Mouse (Mus musculus): ENCODE measurements around the gene Skil. TPM values are rescaled to one million over a fixed set of nuclear protein-coding genes. Genes with fewer than 3 reads are reported as not detected.
A peak's percentile ranks its signal among the peaks of the same experiment; 100 is the strongest.

Skil gene
- total and polyA plus RNA-seq, 3 experiments: 7.4 to 8.6 TPM; not detected in 1

DNA sequence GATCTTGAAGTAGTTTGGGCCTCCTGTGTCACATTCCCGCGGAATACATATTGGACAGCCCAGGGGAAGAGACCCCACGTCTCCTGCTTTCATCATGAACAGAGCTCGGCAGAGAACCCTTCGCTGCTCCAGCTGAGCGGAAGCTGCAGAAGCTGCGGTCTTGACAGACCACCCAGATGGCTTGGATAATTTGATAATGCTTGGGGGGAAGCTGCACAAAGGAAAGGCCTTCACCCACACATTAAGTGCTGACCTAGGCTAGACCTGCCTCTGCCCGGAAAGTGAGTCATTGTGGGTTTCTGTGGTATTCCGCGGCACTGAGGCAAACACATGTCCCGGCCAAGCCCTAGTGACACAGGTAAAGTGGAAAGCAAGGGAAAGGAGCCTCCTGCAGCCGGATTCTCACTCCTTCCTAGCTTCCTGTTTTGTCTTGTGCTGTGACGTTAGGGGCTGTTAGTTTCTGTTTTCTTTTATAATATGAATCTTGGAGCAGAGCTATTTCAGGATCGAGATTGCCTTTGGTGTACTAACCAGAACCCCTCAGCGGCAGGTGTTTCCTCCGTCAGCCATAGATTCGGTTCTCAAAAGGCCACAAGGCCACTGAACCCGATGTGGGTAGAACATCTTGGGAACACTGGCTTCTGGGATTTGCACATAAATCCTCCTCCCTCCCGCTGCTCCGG lies 33.6 kb upstream of the Skil start (continued):
- TF ChIP-seq MAFK (IDR thresholded peaks at IDR 0.05; ENCODE audit: borderline replicate concordance, low read depth, low read length): peak; percentile 69
- 0 out of 2 replicates have a peak, but pooled peaks have one; percentile 72 for TF ChIP-seq MAZ (IDR thresholded peaks at IDR 0.05; ENCODE audit: low read depth, low read length)
- TF ChIP-seq TAL1 (IDR thresholded peaks at IDR 0.05; ENCODE audit: low read length): peak; percentile 80
- peak; percentile 71 for TF ChIP-seq SIN3A (IDR thresholded peaks at IDR 0.05; ENCODE audit: low read length)

DNA sequence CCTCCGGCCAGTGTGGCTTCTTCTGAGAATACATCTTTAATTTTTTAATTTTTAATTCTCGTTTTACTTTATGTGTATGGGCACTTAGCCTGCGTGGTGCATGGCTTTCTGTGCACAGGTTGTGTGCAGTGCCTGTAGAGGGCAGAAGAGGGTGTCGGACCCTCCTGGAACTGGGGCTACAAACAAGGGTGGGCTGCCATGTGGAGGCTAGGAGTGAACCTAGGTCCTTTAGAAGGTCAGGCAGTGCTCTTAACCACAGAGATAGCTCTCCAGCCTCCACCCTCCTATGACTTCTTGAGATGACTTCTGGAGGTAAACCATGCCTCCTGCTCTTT lies 33.1 kb upstream of the Skil start:
- 0 out of 2 replicates have a peak, but pooled peaks have one; percentile 8 for TF ChIP-seq MYC (IDR thresholded peaks at IDR 0.05; ENCODE audit: low read depth, low read length)
- TF ChIP-seq CTCF (IDR thresholded peaks at IDR 0.05 in 2 of 3, conservative IDR thresholded peaks at IDR 0.05 in 1 of 3; ENCODE audit: control insufficient read depth in 1 of 3, insufficient read depth in 1 of 3, low read depth in 2 of 3, low read length in 3 of 3, poor library complexity in 1 of 3, severe bottlenecking in 1 of 3): peak; percentile 41 to 66 (median 59); a peak in 5 of 6 replicates
- no peak for TF ChIP-seq UBTF (IDR thresholded peaks at IDR 0.05; ENCODE audit: borderline replicate concordance, insufficient read depth, low read depth, low read length)
- peak; percentile 53 for TF ChIP-seq SMC3 (IDR thresholded peaks at IDR 0.05; ENCODE audit: low read depth, low read length)
- peak; percentile 31 for TF ChIP-seq RAD21 (IDR thresholded peaks at IDR 0.05; ENCODE audit: low read depth, low read length)
- peaks cover 0 to 4% of the 10 kb centered on the region in 2 experiments; a peak in 1 of 4 replicates for H3K36me3 ChIP-seq (ENCODE audit: control insufficient read depth in 1 of 2, insufficient read depth in 2 of 2, low read length in 2 of 2)
- H3K79me2 ChIP-seq (ENCODE audit: control insufficient read depth, insufficient read depth, low read length, poor library complexity): no peaks in the 10 kb centered on the region; the same call in 1 of the 2 replicates
- H3K4me1 ChIP-seq (ENCODE audit: control insufficient read depth in 1 of 2, insufficient read depth in 2 of 2, low read length in 2 of 2): peaks cover 0 to 4% of the 10 kb centered on the region in 2 experiments; a peak in 1 of 4 replicates
- DNase-seq (ENCODE audit: low read depth, low spot score): peak; percentile 71
- no peaks in the 10 kb centered on the region for H3K27me3 ChIP-seq (ENCODE audit: control insufficient read depth in 1 of 2, insufficient read depth in 2 of 2, low read length in 2 of 2)
- H3K9me3 ChIP-seq (replicated peaks; ENCODE audit: insufficient read depth, low read length): no peaks in the 10 kb centered on the region
- peak overlapping the region; percentile 72 for H3K9ac ChIP-seq (ENCODE audit: control insufficient read depth, low read depth, low read length, poor library complexity, severe bottlenecking)
- H3K27ac ChIP-seq (ENCODE audit: control insufficient read depth, low read depth, low read length): peak overlapping the region; percentile 79
- peak overlapping the region; percentile 62 to 92 for H3K4me3 ChIP-seq (ENCODE audit: control insufficient read depth in 1 of 2, insufficient read depth in 1 of 2, low read depth in 2 of 2, low read length in 2 of 2)

DNA sequence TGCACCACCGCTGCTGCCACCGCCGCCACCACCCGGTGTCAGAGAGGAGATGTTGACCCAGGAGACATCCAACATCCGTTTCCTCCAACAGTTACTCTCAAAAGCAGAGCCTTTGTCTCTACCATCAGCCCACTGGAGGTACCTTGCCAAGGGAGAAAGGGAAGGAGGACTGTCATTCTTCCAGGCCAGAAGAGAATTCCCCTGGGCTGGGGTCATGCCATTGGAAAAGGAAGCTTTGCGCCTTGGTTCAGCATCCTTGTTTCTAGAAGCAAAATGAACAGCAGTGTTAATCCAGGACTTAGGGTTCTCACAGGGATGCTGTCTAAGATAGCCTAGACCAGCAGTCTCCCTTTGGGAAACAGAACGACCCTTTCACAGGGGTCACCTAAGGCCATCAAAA lies 32.5 kb upstream of the Skil start:
- Histone ChIP-seq H3K79me2 (ENCODE audit: control insufficient read depth, insufficient read depth, low read length, poor library complexity) (no peaks in the 10 kb centered on the region), H3K9ac (ENCODE audit: control insufficient read depth, low read depth, low read length, poor library complexity, severe bottlenecking) (no peak overlapping the region), H3K27me3 (ENCODE audit: control insufficient read depth in 1 of 2, insufficient read depth in 2 of 2, low read length in 2 of 2) (no peaks in the 10 kb centered on the region), H3K27ac (ENCODE audit: control insufficient read depth, low read depth, low read length) (no peak overlapping the region), H3K9me3 (replicated peaks; ENCODE audit: insufficient read depth, low read length) (no peaks in the 10 kb centered on the region), H3K36me3 (ENCODE audit: control insufficient read depth in 1 of 2, insufficient read depth in 2 of 2, low read length in 2 of 2) (peaks cover 0 to 4% of the 10 kb centered on the region in 2 experiments; a peak in 1 of 4 replicates), H3K4me1 (ENCODE audit: control insufficient read depth in 1 of 2, insufficient read depth in 2 of 2, low read length in 2 of 2) (peaks cover 0 to 4% of the 10 kb centered on the region in 2 experiments; a peak in 1 of 4 replicates), H3K4me3 (ENCODE audit: control insufficient read depth in 1 of 2, insufficient read depth in 1 of 2, low read depth in 2 of 2, low read length in 2 of 2) (no peak overlapping the region)
- TF ChIP-seq USF2 (IDR thresholded peaks at IDR 0.05; ENCODE audit: borderline replicate concordance in 1 of 2, insufficient read depth in 1 of 2, low read depth in 1 of 2, low read length in 2 of 2): no peak
- DNase-seq (ENCODE audit: low read depth, low spot score): no peak

DNA sequence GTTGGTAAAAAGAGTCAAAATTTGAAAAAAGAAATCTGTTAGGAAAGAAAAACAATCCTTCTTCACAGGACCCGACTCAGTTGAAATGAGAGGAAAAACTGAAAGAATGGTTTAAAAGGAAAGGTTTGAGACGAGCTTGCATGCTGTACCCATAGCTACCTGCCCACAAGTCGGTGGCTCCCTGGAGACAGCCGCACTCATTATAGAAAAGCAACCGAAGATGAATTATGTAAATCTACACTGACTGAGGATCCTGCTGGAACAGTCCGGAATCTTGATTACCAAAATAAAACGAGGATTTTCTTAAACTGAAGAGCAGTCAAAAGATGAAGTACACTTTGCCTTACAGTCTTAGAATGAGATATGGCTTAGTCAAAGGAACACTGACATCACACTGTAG lies 26.4 kb upstream of the Skil start:
- TF ChIP-seq POLR2AphosphoS2 (IDR thresholded peaks at IDR 0.05; ENCODE audit: low read length) (no peak), GATA1 (IDR thresholded peaks at IDR 0.05; ENCODE audit: low read depth, low read length) (no peak), MAZ (IDR thresholded peaks at IDR 0.05; ENCODE audit: low read depth, low read length) (no peak)
- Histone ChIP-seq H3K9me3 (replicated peaks; ENCODE audit: insufficient read depth, low read length) (no peaks in the 10 kb centered on the region), H3K4me3 (ENCODE audit: control insufficient read depth in 1 of 2, insufficient read depth in 1 of 2, low read depth in 2 of 2, low read length in 2 of 2) (no peak overlapping the region), H3K27me3 (ENCODE audit: control insufficient read depth in 1 of 2, insufficient read depth in 2 of 2, low read length in 2 of 2) (peaks cover 0 to 1% of the 10 kb centered on the region in 2 experiments; a peak in 1 of 4 replicates), H3K4me1 (ENCODE audit: control insufficient read depth in 1 of 2, insufficient read depth in 2 of 2, low read length in 2 of 2) (no peaks in the 10 kb centered on the region), H3K79me2 (ENCODE audit: control insufficient read depth, insufficient read depth, low read length, poor library complexity) (no peaks in the 10 kb centered on the region), H3K9ac (ENCODE audit: control insufficient read depth, low read depth, low read length, poor library complexity, severe bottlenecking) (no peak overlapping the region), H3K36me3 (ENCODE audit: control insufficient read depth in 1 of 2, insufficient read depth in 2 of 2, low read length in 2 of 2) (no peaks in the 10 kb centered on the region), H3K27ac (ENCODE audit: control insufficient read depth, low read depth, low read length) (no peak overlapping the region)
- DNase-seq (ENCODE audit: low read depth, low spot score): no peak
